Mouse (Mus musculus) kidney, adult 2 months (tissue): Measurements from ENCODE around the gene Shc1. TPM values are rescaled to one million over a fixed set of nuclear protein-coding genes. Genes with fewer than 3 reads are reported as not detected.

Experiments
- DNase-seq: peaks from one replicate; pipeline ENCODE4 v3.0.0; 2021
- H3K27ac ChIP-seq: fragments of 200-500 bp; 2 replicates; pipeline ENCODE4 v1.5.1; 2012; ENCODE audit warnings: low read depth, low read length, control low read depth, inconsistent platforms; ENCODE audit not compliant: insufficient read depth
- H3K27me3 ChIP-seq: fragments of 200-500 bp; replicated peaks from 2 replicates; pipeline ENCODE4 v1.6.1; 2012; ENCODE audit warnings: mild to moderate bottlenecking, moderate library complexity, low read length, inconsistent platforms; ENCODE audit not compliant: control insufficient read depth, insufficient read depth
- H3K36me3 ChIP-seq: fragments of 200-500 bp; 2 replicates; pipeline ENCODE4 v1.6.1; 2012; ENCODE audit warnings: mild to moderate bottlenecking, moderate library complexity, low read length, inconsistent platforms; ENCODE audit not compliant: control insufficient read depth, insufficient read depth
- H3K4me1 ChIP-seq: fragments of 200-500 bp; 2 replicates; pipeline ENCODE4 v1.6.1; 2011; ENCODE audit warnings: low read length; ENCODE audit not compliant: control insufficient read depth, insufficient read depth
- H3K4me3 ChIP-seq: fragments of 200-500 bp; 2 replicates; pipeline ENCODE4 v1.5.1; 2011; ENCODE audit warnings: mild to moderate bottlenecking, low read depth, low read length, control low read depth; ENCODE audit not compliant: insufficient read depth
- CTCF ChIP-seq: fragments of 200-500 bp; conservative IDR thresholded peaks from 2 replicates; pipeline ENCODE4 v1.5.1; 2011; ENCODE audit warnings: low read depth, mild to moderate bottlenecking, control low read depth, low read length, moderate library complexity, mixed read lengths; ENCODE audit not compliant: insufficient read depth, insufficient read length
- POLR2A ChIP-seq: fragments of 200-500 bp; IDR thresholded peaks from one replicate; pipeline ENCODE4 v1.6.1; 2011; ENCODE audit warnings: low read depth, low read length, control low read depth
- WGBS: fragments of 180-500 bp; shearing (Covaris S2); methylation state at CpG from one replicate; pipeline ENCODE4 v1.1.7; 2018; 5-methylcytosine and 5-hydroxymethylcytosine counted together
- polyA plus RNA-seq: library from polyadenylated mRNA; depleted of rRNA; stranded (reverse); fragments of >200 nt; gene quantifications from 2 replicates; pipeline ENCODE4 v1.2.3, GENCODE M21; 2012

Gene Shc1
- polyA plus RNA-seq, 1 experiment: 53.2 TPM

DNA sequence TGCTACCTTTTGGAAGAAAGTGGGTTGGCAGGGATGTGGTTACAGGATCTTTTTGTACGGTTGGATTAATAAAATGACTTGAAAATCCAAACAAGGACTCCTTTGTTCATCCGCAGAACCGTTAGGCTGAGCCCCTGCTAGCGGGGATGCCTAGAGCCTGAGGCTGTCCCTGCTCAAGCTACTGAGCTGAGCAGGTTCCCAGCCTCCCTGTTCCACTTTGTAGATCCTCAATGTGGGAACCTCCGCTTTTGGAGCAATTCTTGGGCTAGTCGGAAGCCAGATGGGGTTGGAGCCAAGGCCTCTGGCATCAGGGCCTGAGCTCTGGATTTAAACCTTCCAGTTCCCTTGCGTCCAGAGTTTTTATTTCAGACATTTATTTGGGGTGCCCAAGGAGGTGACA is 16.8 kb downstream of the Shc1 start:
- Histone ChIP-seq H3K36me3 (peaks cover 1% of the 10 kb centered on the region; the same call in 1 of the 2 replicates), H3K4me1 (peaks cover 13% of the 10 kb centered on the region; the same call in 1 of the 2 replicates), H3K27me3 (no peaks in the 10 kb centered on the region), H3K27ac (no peak overlapping the region), H3K4me3 (no peak overlapping the region)
- DNase-seq: no peak
- TF ChIP-seq CTCF (no peak), POLR2A (no peak)
- WGBS: 78% methylated on average over 7 of the region's 7 CpGs

DNA sequence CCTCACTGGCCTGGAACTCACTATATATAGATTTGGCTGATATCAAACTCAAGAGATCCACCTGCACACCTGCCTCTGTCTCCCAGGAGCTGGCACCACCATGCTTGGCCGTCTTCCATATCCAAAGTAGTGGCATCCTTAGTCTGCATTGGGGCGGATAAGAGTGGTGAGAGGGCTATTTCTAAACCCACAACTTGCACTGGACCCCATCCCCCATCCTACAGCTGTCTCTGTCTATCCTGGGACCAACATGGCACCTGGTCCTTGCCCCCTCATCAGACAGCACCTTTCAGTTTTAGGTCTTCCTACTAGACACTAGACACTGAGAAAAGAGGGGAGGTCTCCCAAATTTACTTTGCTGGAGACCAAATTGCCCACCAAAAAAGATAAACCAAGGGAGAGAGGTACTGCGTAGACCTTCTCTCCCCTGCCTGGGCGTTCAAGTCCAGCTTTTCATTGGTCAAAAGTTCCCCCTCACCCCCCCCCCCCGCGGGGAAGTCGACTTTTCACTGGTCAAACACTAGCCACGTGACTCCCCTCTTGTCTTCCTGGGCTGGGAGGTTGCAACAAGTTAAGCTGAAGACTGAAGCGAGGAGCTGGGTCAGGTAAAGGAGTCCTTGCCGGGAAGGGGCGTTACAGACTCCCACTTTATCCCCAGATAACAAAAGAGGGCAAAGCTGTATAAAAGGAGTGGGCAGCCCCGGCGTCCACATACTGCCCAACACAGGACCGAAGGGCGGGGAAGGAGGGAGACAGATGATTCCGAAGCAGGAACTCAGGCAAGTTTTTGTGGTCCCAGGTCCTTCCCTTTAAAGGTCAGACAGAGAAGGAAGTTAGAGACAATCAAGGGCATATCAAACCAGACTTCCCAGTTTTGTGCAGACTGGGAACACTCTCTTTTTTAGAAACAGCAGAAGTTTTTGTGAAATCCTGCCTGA is 18.2 kb downstream of the Shc1 start, which contains the start of gene Pbxip1:
Gene Pbxip1, plus strand, starts transcription at position 531 of the 938 bp plus-strand sequence.
- Histone ChIP-seq H3K4me1 (peaks cover 7% of the 10 kb centered on the region; the same call in 1 of the 2 replicates), H3K36me3 (peaks cover 1% of the 10 kb centered on the region; the same call in 1 of the 2 replicates), H3K27me3 (no peaks in the 10 kb centered on the region), H3K27ac (peak within 1 kb of the TSS; percentile 73), H3K4me3 (peak within 1 kb of the TSS; percentile 70)
- WGBS: 6% methylated on average over 16 of the region's 16 CpGs
- peak; percentile 90 for DNase-seq
- TF ChIP-seq POLR2A: no peak
- TF ChIP-seq CTCF: no peak

DNA sequence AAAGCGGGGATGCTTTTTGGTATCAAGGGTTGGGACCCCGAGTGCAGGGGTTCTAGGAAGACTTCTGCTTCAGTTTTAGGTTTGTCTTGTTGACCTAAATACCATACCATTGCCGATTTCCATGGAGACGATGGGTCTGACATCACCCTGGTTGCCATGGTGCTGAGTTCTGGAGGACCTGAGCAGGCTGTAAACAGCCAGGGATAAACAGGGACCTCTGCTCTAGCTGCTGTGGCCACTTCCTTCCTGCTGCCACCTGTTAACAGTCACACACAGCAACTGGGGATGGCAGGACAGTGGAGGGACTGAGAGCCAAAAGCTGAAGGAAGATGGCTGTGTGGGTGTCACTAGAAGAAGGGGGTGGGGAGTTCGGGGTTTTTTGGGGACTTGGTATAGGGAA is 19.0 kb downstream of the Shc1 start:
- Histone ChIP-seq H3K4me1 (peaks cover 7% of the 10 kb centered on the region; the same call in 1 of the 2 replicates), H3K27ac (peak overlapping the region; percentile 73), H3K4me3 (peak overlapping the region; percentile 70), H3K27me3 (no peaks in the 10 kb centered on the region), H3K36me3 (peaks cover 1% of the 10 kb centered on the region; the same call in 1 of the 2 replicates)
- TF ChIP-seq POLR2A (no peak), CTCF (no peak)
- 24% methylated on average over 5 of the region's 5 CpGs for WGBS
- peak; percentile 35 for DNase-seq

DNA sequence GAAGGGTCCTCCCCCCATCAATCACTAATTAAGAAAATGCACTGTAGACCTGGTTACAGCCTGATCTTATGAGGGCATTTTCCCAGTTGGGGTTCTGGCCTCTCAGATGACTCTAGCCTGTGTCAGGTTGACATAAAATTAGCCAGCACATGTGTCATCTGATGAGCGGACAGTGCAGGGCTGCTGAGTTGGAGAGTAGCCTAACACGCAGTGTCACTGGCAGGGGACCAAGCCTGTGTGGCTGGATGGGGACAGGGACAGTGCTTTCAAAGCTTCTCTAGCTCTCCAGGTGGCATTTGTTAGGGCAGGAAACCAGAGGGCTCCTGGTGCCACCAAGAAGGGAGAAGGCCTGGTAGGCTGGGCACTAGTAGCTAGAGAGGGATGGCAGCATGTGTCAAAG is 22.4 kb downstream of the Shc1 start:
- 86% methylated on average over 2 of the region's 2 CpGs for WGBS
- Histone ChIP-seq H3K27ac (no peak overlapping the region), H3K36me3 (no peaks in the 10 kb centered on the region; the same call in 1 of the 2 replicates), H3K4me3 (no peak overlapping the region), H3K27me3 (no peaks in the 10 kb centered on the region), H3K4me1 (peaks cover 7% of the 10 kb centered on the region; the same call in 1 of the 2 replicates)
- TF ChIP-seq CTCF (no peak), POLR2A (no peak)
- no peak for DNase-seq

DNA sequence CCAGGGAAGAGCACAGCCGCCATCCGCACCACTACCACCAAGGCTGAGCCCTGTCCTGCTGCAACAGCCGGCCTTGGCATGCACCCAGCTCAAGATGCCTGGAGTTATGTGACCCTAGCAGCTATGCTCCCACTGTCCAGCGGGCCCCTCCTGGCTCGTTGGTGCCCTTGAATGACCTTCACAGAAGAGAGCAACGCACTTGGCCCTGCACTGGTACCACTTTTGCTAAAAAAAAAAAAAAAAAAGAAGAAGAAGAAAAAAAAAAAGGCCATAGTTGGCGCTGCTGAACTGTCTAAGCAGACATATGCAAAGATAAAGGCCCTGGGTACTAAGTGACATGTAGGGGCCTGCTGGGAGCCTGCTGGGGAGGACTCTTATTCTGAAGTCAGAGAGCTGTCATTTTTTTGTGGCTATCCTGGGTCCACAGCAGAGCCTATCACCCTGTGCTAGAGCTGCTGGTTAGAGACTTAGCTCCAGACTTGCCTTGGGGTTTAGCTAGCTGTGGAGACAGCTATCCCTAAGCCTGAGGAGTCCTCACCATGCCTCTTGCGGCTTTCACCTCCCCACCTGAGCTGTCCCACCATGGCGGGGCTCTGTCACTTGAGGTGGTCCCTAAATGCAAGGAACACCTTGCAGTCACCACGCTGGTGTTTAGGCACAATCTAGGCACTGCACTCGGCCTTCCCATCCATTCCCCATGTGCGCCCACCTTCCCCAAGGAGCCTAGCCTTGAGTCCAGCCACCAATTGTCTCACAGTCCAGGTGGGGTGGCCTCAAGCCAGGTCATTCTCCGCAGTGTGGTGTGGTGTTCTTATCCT is 30.7 kb downstream of the Shc1 start:
- Histone ChIP-seq H3K27ac (peak overlapping the region; percentile 24), H3K36me3 (no peaks in the 10 kb centered on the region; the same call in 1 of the 2 replicates), H3K4me1 (peaks cover 8% of the 10 kb centered on the region; the same call in 1 of the 2 replicates), H3K27me3 (no peaks in the 10 kb centered on the region), H3K4me3 (no peak overlapping the region)
- TF ChIP-seq POLR2A (no peak), CTCF (no peak)
- peak; percentile 63 for DNase-seq
- 38% methylated on average over 13 of the region's 13 CpGs for WGBS

DNA sequence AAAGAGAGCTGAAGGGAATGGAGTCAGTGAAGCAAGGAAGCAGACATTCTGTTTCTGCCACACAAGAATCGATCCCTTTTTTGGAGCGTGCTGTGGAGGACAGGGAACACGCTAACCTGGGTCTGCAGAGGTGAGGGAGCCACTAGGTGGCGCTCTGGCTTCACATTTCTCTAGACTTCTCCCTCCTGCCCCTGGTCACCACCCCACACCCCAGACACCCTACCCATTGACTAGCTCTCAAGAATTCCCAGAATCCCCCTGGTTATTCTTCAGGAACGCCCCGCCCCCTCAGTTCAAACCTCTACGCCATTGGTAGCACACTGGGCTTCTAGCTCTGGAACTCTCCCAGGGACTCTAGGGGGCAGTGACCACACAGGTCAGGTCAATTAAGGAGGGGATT is 31.3 kb downstream of the Shc1 start:
- peak; percentile 78 for DNase-seq
- TF ChIP-seq POLR2A: no peak
- peak; percentile 87 for TF ChIP-seq CTCF
- peaks cover 8% of the 10 kb centered on the region; the same call in 1 of the 2 replicates for H3K4me1 ChIP-seq
- no peaks in the 10 kb centered on the region for H3K27me3 ChIP-seq
- H3K4me3 ChIP-seq: no peak overlapping the region
- H3K36me3 ChIP-seq: no peaks in the 10 kb centered on the region; the same call in 1 of the 2 replicates
- WGBS: 33% methylated on average over 7 of the region's 7 CpGs
- H3K27ac ChIP-seq: peak overlapping the region; percentile 8; the same call in 1 of the 2 replicates
